Mouse (Mus musculus) activated CD4-positive, CD25-positive, alpha-beta regulatory T cell (primary cell): Measurements from ENCODE around the gene Gm11397. TPM values are rescaled to one million over a fixed set of nuclear protein-coding genes. Genes with fewer than 3 reads are reported as not detected.

Source experiments
- polyA plus RNA-seq, 2 experiments: library from polyadenylated mRNA; unstranded; fragments of 100-300 nt; shearing (Covaris generic); gene quantifications; one replicate each; pipeline ENCODE4 v1.2.1; 2017

The Gm11397 gene
- polyA plus RNA-seq, result not detected

GRCm38 (mm10) chr13:33395461-33395860, at the start of gene Gm11397:
Gene Gm11397, plus strand, starts transcription at chr13:33395761.

Other genes with a start within 250 kb of the Gm11397 start
- gene Serpinb9c, start 236.0 kb upstream of the Gm11397 start, polyA plus RNA-seq, result not detected
- under 1 TPM in 1 of 2 experiments, not detected in 1; 0.21 TPM for gene Serpinb9d, start 202.8 kb upstream of the Gm11397 start, polyA plus RNA-seq
- gene Serpinb9e, start 146.1 kb upstream of the Gm11397 start, polyA plus RNA-seq, result not detected
- gene Serpinb9f, start 71.7 kb upstream of the Gm11397 start, polyA plus RNA-seq, result under 1 TPM in 1 of 2 experiments, not detected in 1; 0.14 TPM
- gene Serpinb9g, start 89.0 kb downstream of the Gm11397 start, polyA plus RNA-seq, result under 1 TPM in 1 of 2 experiments, not detected in 1; 0.08 TPM